Mouse (Mus musculus): Measurements from ENCODE around the gene Sgsm1. TPM values are rescaled to one million over a fixed set of nuclear protein-coding genes. Genes with fewer than 3 reads are reported as not detected.
A peak's percentile ranks its signal among the peaks of the same experiment; 100 is the strongest.

Sgsm1 gene
- total RNA-seq, 2 experiments from 2014 or later, result 100 to 110 TPM

DNA sequence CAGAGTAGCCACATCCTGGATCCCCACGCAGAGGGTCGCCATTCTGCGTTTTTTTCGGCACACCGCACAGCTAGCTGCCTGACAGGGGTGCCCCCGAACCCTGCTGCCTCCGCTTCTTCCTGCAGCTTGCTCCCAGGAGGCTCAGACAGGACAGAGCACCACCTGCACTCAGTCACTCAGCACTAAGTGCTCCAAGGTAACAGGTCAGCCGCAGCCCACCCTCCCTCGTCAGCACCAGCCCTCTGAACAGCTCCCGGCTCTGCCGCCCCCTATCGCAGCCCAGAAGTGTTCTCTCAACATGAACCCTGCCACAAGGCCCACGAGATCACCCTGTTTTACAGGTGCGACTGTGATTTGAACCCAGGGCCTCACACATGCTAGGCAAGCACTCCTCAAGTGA lies 20.4 kb downstream of the Sgsm1 start:
- intact Hi-C loops (cut with DNase I), result no loop called here
- DNase-seq (ENCODE audit: low spot score in 2 of 2), result no peak

DNA sequence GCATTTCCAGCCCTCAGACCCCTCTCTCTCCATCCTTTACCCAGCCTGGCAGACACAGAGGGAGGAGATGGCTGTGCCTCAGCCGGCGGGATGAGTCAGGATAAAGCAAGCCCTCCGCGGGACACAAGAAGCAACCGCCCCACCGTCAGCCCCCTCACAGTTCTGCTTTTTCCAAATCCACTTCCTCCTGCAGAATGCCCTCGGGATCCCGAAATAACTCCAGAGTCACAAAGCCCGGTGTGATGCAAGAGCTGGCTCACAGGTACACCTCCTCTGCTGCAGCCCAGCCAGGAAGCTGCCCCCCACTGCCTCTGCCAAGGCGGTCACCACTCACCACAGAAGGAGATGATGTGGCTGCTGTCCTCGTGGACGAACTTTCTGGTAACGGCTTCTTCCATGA lies 22.1 kb downstream of the Sgsm1 start:
- no peak for DNase-seq (ENCODE audit: low spot score in 2 of 2)
- intact Hi-C loops (cut with DNase I), result no loop called here

DNA sequence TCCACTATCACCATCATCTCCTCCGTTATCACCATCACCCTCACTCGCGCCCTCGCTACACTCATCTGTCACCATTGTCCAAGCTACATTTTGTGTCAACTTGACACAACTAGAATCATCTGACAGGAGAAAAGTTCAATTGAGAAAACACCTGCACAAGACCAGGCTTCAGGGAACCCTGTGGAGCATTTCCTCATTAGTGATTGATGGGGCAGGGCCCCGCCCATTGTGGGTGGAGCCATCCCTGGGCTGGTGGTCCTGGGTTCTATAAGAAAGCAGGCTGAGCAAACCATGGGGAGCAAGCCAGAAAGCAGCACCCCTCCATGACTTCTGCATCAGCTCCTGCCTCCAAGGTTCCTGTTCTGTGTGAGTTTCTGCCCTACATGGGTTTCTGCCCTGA lies 22.8 kb downstream of the Sgsm1 start:
- DNase-seq (ENCODE audit: low spot score in 2 of 2), result no peak

DNA sequence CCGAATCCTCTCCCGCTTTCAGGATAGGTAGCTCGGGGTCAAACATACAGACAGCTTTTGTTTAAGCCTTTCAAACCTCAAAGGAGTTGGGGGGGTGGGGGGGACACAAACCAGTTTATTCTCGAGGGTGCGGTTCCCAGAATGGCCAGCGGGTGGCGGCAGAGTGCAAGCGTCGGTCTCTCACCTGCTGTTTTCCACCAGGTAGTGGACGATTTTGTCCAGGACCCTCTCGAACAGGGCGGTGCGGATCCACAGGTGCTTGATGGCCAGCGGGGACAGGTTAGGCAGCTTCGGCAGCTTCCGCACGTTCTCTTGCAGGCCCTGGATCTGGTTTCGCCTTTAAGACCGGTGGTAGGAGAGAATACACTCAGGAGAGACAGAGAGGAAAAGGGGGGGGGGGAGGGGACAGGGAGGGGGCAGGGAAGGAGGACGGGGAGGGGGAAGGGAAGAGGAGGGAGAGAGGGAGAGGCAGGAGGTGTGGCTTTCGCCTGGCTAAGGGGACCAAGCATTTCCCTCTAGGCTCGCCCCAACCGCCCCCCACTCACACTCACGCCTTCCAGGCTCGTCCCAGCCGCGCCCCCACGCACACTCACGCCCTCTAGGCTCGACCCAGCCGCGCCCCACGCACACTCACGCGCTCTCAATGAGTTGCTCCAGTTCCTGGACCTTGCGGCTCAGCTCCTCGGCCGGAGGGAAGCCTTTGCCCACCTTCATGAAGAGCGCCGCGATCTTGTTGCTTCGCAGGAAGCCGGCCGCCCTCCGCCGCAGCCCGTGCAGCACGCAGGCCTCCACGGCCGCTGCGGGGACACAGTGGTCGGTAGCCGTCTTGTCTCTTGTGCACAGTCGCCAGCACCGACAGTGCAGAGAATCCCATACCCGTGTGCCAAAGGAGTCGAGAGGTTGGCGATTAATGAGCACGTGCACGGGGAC lies 23.7 kb downstream of the Sgsm1 start:
- peak; percentile 70 to 83 for DNase-seq (ENCODE audit: low spot score in 2 of 2)
- intact Hi-C loops (cut with DNase I), result loop anchor here (2.0 kb wide), 1 partner anchor 24 kb away; the partner anchor contains the start of gene Sgsm1

More for the DNA sequence above, 22.8 kb downstream of the Sgsm1 start:
- intact Hi-C loops (cut with DNase I), result loop anchor here (2.0 kb wide), 1 partner anchor 23 kb away; the partner anchor contains the start of gene Sgsm1

DNA sequence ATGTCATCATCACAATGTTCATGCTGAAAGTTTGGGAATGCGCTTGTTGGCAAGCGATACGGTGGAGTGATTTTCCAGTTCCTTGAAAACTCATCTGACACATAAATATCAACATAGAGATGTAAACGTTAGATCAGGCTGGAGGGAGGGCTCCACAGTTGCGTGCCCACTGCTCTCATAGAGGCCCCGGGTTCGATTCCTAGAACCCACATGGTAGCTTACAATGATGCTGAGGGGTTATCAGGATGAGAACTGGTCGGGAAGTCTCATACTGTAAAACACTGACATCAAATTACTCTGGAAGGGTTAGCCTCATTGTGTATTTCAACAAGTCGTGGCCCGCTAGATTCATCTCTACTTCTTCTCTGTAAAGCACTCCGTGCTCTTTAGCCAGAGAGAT lies 24.5 kb downstream of the Sgsm1 start:
- no peak for DNase-seq (ENCODE audit: low spot score in 2 of 2)
- intact Hi-C loops (cut with DNase I), result loop anchor here (2.0 kb wide), 1 partner anchor 25 kb away; the partner anchor contains the start of gene Sgsm1

DNA sequence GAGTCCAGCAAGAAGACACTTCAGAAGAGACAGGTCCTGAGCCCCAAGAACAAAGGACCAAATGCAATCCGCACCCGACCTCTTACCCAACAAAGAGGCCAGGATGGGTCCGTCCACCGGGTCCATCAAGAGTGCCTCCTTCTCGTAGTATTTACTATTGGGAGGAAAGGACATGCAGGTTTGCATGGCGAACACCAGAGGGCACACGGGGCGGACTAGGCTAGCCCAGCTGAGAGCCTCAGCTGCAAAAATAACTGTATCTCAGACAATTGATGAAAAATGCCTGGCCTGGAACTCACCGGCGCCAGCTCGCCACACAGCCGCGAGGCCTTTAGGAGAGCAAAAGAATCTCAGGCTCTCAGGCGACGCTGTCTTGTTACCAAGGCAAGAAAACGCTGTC lies 25.0 kb downstream of the Sgsm1 start:
- DNase-seq (ENCODE audit: low spot score in 2 of 2), result no peak
- intact Hi-C loops (cut with DNase I), result no loop called here

DNA sequence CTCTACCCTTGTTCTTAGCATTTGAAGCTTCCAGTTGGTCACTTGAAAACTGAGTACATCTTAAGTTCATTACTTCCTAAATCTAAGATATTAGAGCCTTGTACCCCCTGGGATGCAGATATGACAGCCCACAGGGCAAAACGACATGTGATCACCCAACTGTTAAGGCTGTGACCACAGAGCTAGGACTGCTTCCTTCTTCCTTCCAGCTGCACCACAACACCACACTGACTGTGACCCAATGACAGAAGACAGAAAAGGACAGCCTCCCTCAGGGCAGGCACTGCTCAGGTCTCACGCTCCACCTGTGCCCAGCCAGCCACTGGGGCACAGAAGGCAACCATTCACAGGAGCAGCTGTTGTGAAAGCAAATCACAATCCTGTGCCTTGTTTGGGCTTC lies 26.9 kb downstream of the Sgsm1 start:
- intact Hi-C loops (cut with DNase I), result no loop called here
- no peak for DNase-seq (ENCODE audit: low spot score in 2 of 2)

DNA sequence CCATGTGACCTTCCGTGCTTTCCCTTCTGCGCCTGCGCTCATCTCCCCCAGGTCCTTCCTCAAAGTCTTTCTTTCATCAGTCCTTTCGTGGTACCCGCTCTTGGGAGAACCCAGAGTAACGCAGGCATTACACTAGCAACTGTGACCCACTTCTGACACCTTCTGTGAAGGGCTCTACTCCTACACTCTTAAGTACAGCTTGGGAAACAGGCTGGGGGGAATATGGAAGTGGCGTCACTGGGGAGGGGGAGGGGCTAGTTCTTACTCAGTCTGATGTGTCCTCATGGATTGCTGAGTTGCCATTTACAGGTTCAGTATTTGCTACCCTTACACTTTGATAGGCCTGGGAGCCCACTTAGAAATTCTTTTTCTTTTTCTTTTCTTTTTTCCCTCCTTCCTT lies 29.0 kb downstream of the Sgsm1 start:
- DNase-seq (ENCODE audit: low spot score in 2 of 2), result no peak

DNA sequence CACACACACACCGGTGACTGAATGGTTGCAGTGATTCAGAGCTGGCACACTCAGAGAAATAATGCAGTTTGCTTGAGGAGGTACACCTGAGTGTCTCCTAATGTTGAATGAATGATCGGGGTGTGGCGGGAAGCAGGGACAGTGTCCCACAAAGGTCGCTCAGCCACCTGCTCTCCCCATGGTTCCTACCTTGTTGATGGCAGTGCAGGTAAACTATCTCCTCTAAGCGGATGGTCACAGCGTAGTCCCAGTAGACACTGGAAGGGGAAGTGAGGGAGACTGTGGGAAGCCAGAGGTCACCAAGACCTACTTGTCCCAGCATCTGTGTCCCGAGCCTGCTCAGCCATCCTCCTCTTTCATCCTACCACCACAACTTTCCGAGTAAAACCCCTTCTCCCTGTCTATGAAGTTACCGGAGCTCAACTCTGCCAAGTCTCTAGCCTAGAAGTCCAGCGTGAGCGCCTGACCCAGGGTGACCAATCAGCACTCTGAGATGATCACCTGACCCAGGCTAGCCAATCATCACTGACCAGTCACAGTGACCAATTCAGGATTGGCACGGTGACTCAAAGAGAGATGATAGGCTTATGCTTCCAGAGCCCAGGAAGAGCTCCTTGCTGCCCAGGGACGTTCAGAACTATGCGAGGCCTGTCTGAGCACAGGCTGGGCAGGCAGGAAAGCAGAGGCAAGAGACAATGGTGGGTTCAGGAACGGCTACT lies 30.3 kb downstream of the Sgsm1 start:
- DNase-seq (ENCODE audit: low spot score in 2 of 2), result peak in 1 of 2 experiments; percentile 75
- intact Hi-C loops (cut with DNase I), result no loop called here

More for the DNA sequence above, 29.0 kb downstream of the Sgsm1 start:
- intact Hi-C loops (cut with DNase I), result no loop called here

DNA sequence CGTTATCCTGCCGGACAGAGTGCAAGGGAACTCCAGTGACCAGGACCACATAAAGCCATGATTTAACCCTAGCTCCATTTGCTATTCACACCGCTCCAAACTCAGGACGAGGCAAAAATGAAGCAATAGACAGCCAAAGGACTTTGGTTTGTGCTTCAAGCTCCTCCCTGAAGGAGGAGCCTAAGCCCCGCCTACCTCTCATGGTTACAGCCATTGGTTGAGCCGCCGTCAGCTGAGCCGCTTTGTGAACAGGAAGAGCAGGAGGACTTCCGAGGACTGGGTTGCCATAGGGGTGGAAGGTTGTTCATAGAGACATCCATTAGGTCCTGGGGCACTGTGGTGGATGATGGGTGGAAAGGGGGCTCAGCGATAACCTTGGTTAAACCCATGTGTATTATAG lies 34.7 kb downstream of the Sgsm1 start:
- intact Hi-C loops (cut with DNase I), result no loop called here
- DNase-seq (ENCODE audit: low spot score in 2 of 2), result peak in 1 of 2 experiments; percentile 52

DNA sequence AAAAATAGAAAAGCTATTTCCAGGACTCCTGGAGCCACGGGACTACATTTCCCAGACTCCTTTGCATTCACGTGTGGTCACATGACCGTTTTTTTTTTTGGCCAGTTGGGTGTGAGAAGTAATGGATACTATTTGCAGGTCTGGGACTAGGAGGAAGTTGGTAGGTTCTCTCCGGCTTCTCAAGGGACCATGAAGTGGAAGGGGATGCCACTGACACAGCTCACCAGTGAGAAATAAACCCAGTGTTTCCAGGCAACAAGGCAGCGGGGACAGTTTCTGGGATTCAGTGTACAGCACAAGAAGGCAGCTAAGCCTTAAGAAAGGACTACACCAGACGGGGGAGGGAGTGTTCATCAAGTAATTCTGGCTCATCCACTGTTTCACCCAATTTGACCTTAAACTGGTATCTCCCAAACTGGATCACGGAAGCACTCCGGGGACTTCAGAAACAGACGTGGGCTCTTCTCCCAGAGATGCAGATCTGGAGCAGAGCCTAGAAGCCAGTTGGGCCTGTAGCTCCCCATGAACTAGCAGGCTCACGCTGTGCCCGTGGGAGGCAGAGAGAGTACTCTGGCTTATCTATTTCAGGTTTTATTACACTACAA lies 39.3 kb downstream of the Sgsm1 start:
- intact Hi-C loops (cut with DNase I), result loop anchor here (1.0 kb wide), 1 partner anchor 29 kb away; no protein-coding TSS in a partner anchor
- peak; percentile 74 to 90 for DNase-seq (ENCODE audit: low spot score in 2 of 2)

DNA sequence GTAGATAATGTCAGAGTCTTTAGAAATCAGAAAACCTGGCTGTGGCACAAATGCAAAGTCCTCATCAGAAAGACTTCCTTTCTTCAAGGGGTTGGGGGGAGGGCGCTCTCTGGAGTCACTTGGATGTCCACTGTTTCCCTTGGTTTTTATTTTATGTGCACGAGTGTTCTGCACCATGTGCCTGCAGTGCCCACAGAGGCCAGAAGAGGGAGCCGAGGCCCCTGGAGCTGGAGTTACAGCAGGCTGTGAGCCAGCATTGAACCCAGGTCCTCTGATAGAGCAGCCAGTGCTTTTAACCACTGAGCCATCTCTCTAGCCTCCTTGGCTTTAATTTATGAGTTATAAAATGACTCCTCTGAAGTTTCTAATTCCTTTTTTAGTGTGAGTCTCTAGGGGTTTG lies 40.5 kb downstream of the Sgsm1 start:
- intact Hi-C loops (cut with DNase I), result no loop called here

DNA sequence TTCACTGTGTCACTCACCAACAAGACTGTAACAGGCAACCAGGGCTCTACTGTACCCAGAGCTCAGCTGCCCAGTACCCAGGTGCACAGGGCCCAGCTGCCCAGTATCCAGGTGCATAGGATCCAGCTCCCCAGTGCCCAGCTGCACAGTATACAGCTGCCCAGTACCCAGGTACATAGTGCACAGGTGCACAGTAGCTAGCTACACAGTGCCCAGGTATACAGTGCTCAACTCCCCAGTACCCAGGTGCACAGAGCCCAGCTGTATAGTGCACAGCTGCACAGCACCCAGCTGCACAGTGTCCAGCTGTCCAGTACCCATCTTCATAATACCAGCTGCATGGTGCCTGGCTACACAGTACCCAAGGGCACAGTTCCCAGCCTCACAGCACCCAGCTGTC lies 42.3 kb downstream of the Sgsm1 start:
- no peak for DNase-seq (ENCODE audit: low spot score in 2 of 2)
- intact Hi-C loops (cut with DNase I), result no loop called here

More for the DNA sequence above, 40.5 kb downstream of the Sgsm1 start:
- no peak for DNase-seq (ENCODE audit: low spot score in 2 of 2)

DNA sequence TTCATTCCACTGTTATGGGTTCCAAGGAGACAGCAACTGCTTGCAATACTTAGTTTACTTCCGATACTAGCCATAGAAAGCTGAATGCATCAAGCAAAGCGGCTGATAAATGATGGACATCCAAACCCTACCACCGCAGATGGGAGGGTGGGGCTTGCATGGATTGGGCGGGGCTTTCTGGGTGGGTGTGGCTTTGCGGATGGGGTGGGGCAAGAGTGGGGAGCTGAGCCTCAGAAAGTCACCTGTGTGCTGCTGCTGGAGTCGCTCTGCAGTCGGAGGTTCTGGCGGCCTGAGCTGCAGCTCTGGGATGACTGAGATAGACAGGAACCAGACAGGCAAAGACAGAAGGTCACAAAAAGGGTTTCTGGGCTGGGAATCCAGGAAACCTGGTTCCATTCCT lies 44.9 kb downstream of the Sgsm1 start:
- intact Hi-C loops (cut with DNase I), result no loop called here
- no peak for DNase-seq (ENCODE audit: low spot score in 2 of 2)

DNA sequence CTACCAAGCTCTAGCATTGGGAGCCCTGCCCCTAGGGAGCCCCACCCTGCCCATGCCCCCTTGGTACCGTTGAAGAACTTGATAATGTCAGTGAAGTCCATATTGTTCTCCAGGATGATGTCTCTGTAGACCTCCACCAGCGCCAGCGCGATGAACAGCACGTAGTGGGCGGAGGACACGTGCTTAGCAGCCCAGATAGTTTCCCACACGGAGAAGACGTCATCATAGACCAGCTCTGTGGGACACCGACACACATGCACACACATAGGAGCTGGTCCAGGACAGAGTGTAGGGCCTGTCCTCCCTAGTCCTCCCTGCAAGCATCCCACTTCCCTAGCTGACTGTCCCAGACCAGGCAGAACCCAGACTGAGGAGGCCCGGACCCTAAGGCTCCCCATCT lies 59.8 kb downstream of the Sgsm1 start:
- intact Hi-C loops (cut with DNase I), result no loop called here
- DNase-seq (ENCODE audit: low spot score in 2 of 2), result peak; percentile 37 to 55

DNA sequence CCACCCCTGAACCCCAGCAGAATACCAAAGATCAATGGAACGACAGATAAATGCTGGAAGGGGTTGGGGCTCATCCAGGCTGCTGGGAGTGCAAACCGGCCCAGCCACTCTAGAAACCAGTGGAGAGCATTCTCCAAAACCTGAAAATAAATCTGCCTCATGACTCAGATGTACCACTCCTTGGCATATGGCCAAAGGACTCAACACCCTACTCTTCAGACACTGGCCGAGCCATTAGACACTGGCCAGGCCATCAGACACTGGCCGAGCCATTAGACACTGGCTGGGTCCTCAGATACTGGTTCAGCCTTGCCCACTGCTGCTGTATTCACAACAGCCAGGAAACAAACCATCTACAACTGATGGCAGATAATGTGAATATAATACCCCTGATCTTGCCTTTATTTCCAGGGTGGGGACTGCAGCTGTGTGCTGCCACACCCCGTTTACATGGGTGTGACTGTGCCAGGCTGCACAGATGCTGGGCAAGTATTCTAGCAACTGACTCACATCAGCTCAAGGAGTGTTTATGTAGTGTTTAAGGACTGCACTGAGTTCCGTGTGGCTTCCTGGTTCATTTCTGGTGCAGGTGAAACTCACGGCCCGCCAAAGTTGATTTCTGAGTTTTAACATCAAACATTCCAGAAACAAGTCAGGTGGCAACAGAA lies 61.2 kb downstream of the Sgsm1 start:
- intact Hi-C loops (cut with DNase I), result no loop called here
- DNase-seq (ENCODE audit: low spot score in 2 of 2), result no peak

DNA sequence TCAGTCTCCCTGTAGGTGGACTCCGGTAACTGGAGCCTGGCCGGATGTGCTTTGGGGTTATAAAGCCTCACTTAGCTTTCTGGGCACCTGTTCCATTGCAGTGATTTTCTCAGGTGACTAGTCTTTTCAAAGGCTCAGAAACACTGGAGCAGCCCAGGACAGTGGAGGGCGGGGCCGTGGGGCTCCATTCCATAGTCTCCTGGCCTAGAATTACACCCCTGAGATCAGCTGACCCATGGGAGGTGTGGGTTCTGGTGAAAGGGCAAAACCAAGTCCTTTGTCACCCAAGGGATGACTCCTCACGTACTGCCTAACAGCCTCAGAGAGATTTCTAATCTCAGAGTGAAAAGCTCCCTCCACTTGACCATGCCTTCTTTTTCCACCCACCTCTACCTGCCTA lies 80.4 kb downstream of the Sgsm1 start:
- intact Hi-C loops (cut with DNase I), result no loop called here
- no peak for DNase-seq (ENCODE audit: low spot score in 2 of 2)

DNA sequence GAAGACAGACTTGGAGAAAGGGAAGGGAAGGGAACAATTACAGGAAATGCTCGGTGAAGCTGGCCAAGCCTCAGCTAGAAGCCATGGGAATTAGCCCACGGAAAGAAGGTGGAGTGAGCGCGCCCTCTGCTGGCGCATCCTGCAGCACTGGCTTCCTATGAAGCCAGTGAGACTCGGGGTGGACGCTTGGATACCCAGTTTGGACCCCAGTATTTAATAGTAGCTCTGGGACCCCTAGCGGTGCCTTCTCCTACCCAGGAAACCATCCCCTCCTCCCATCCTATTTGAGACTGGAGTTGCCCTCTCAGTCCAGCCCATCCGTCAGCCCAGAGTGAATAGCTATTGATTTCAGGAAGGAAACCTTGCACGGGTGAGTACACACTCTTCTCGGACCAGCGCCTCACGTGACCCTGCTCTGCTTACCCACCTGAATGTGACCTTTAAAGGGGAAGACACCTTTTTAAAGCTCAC lies 83.9 kb downstream of the Sgsm1 start, which contains the start of gene Tmem211:
Gene Tmem211 (plus strand): TSS at position 278 of the 471 bp plus-strand sequence.
- intact Hi-C loops (cut with DNase I), result loop anchor here (2.0 kb wide), 2 partner anchors 46 to 128 kb away; no protein-coding TSS in a partner anchor
- peak; percentile 82 to 90 for DNase-seq (ENCODE audit: low spot score in 2 of 2)

Data from left cerebral cortex, postnatal 14 days (tissue).